Mouse (Mus musculus): ENCODE results near the gene Olfr93.
"Not testable (repeated sequence)": the region's sequence is repeated elsewhere in the genome, so short reads cannot be mapped to it uniquely, and the experiment has no call there.

The Olfr93 gene

DNA sequence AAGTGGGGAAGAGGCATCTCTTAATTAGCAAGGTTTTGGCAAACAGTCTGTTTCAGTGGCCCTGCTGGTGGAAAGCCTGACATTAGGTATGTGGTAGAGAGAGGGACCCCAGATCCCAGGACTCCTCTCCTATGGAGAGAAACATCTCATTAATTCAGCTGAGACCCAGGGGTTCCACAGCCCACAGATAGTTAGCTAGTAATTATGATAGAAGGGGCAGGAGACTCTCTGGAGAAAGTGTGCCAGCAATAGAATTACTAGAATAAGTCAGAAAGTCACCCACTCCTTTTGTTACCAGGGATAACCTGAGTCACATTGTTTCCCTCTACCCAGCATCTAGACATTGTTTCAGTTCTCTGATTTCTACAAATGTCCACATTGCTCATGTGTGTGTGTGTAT lies at the start of gene Olfr93:
Olfr93 (minus strand) TSS at position 101 of the 400 bp plus-strand sequence.
- no peak for DNase-seq (ENCODE audit: low spot score)

DNA sequence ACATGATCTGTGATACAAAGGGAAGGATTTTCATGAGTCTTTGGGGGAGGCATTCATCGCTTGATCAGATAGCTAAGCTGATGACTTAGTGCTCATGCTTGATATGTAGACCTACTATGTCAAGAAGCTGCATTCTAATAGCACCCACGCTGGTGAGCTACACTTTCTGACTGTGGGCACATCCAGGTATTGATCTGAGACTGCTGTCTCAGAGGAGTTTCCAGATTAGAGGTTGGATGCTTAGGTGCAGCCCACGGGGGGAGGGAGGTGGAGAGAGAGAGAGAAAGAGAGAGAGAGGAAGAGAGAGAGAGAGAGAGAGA lies 42.6 kb upstream of the Olfr93 start:
- DNase-seq (ENCODE audit: low spot score) = no peak

DNA sequence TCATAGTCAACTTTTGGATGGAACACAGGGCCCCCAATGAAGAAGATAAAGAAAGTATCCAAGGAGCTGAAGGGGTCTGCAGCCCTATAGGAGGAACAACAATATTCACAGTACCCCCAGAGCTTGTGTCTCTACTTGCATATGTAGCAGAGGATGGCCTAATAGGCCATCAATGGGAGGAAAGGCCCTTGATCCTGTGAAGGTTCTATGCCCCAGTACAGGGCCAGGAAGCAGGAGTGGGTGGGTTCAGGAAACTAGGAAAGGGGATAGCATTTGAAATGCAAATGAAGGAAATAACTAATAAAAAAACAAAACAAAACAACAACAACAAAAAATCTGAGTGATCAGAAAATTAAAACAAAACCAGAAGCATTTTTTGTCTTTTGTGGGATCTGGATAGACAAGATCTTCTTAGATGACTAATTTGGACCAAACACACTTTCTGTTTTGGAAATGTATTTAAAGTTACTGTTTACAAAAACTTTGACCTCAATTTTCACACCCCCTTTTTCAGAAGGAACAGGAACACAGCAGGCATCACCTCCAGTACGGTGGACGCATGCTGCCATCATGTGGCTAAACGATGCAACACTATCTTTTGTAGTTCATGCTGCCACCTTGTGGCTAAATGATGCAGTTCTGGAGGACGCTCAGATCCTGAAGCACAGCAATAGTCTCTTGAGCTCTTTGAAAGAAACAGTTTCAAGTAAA lies 42.1 kb upstream of the Olfr93 start:
- peak; percentile 25 for DNase-seq (ENCODE audit: low spot score)

DNA sequence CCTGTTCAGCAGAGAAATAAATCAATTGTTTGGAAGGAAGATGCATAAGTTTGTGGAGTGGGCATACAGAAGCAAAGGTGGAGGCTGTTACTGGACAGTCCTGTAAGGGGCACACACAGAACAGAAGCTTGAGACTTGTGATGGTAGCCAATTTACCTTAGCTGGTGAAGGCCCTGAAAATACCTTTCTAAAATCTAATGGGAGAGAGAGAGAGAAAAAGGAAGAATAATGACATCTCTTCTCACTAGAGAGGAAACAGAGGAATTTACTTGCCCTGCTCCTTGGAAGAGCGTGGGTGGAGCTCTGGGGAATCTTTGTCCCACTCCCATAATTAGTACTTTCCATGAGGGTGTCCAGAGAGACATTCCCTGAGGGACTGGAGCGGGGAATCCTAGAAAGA lies 39.6 kb upstream of the Olfr93 start, which contains the start of gene Olfr94:
Olfr94 (minus strand) TSS at position 101 of the 400 bp plus-strand sequence.
- DNase-seq (ENCODE audit: low spot score) = no peak

DNA sequence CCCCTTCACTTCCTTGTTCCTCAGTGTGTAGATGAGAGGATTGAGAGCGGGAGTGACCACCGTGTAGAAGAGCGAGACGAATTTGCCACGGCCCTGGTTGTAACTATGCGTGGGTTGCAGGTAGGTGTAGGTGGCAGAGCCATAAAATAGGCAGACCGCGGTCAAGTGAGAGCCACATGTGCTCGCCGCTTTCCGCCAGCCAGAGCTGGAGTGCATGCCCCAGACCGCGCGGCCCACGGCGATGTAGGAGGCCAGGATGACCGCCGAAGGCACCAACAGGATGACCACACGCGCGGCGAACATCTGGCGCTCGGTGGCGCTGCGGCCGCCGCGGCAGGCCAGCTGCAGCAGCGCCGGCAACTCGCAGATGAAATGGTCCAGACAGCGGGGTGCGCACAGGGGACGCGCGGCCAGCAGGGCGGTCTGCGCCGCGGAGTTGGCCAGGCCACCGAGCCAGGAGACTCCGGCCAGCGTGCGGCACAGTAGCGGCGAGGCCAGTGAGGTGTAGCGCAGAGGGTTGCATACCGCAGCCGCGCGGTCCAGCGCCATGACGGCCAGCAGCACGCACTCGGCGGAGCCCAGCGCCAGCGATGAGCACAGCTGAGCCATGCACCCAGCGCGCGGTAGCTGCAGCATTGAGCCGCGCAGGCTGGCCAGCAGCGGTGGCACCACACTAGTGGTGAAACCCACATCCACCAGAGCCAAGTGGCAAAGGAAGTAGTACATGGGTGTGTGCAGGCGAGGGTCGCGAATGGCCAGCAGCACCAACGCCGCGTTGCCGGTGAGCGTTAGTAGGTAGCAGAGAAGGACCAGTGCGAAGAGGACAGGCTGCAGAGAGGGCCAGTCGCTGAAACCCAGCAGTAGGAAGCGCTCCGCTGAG lies 35.8 kb upstream of the Olfr93 start:
- no peak for DNase-seq (ENCODE audit: low spot score)

DNA sequence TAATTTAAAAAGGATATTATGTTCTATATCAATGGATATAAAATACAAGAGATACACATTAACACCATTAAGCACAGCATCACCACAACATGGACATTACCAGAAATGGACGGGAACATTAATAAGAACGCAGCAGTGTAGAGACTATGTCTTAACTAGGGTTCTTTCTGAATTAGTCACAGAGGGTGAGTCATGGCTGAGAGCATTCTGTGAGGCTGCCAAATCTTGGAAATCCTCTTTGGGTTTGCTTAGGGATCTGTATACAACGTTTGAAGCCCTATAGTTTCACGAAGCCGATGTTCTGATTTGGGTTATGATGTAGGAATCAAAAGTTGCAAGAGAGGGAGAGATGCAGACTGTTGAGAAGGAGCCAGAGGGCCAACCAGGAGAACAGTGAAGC lies 33.5 kb upstream of the Olfr93 start:
- no peak for DNase-seq (ENCODE audit: low spot score)

DNA sequence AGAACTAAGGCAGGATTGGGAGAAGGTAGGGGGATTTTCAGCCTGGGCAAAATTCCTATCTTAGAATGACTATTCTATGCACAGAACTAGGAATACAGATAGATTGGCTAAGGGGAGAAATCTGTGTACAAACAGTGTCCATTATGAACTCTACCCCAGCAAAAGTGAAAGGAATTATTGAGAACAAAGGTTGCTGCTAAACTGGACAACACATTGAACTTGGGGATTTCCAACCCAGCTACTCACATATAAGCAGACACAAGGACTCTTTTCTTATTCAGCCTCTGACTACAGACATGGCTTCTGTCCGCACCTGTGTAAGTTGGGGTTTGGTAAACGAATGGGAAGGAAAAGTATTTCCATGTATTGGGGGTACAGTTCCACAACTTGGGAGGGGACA lies 32.4 kb upstream of the Olfr93 start, which contains the start of gene Ubd:
Ubd (plus strand) TSS at position 237 of the 400 bp plus-strand sequence.
- DNase-seq (ENCODE audit: low spot score) = no peak

DNA sequence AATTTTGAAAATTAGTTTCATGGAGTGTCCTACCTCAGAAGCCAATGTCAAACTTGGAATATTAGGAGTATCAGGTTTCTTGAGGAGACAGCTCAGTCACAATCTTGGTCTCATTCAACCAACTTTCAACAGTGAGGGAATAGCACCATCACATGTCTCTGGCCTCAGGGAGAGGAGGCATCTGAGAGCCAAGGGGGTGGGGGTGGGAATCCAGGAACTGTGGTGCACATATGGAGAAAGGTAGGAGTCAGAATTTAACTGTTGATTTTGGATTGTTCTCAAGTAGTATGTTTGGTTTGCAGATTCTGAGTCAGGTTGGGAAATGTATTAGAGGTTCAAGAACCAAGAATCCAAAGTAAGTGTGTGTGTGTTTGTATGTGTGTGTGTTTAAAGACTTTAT lies 31.7 kb upstream of the Olfr93 start:
- no peak for DNase-seq (ENCODE audit: low spot score)

DNA sequence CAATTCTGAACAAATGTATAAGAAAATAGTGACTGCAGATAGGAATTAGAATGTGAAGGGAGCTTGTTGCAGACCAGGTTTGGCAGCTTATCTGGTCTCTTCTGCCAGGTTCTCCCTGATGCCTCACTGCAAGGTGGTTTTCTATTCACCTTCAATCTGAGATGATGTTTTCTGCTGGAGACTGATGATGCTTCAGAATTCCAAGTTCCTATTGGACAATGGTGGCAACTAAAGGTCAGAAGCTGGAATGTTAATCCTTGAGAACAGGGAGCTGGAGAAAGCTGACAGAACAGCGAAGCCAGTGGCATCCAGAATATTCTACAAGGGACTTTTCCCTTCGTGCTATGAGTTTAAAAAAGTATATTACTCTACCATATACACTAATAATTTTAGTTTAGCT lies 29.4 kb upstream of the Olfr93 start:
- DNase-seq (ENCODE audit: low spot score) = no peak

DNA sequence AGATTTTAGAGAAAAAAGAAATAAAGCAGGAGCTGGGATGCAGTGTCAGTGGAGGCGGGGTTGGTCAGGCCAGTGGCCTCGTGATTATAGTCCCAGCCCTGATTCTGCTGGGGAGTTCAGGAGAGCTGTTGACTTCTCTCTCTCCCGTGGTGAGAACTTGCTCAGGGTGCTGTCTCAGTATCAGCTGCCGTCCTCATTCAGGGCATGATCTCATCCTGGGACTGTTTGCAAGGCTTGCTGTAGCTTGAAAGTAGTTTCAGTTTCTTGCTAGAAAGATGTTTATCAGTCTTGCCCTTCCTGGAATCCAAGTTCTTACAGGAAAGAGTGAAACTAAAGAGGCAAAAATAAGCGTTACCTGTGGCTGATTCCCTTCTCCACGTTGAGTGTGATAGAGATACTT lies 24.2 kb upstream of the Olfr93 start:
- no peak for DNase-seq (ENCODE audit: low spot score)

DNA sequence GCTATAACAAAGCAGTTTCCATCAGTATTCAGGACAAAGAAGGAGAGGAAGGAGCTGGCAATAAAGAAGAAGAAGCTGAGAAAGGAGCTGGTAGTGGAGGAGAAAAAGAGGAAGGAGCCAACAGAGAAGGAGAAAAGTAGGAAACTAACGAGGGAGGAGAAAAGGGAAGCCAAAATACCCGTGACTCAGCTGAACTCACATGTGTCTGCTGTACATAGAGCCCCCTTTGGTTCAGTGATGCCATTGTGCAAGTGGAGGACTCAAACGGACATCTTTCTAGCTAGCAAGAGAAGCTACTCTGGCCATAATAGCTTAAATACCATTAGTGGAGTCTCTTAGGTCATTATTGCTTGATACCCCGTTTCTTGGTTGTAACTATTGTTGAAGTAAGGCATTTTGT lies 29.9 kb downstream of the Olfr93 start:
- not testable (repeated sequence) for DNase-seq (ENCODE audit: low spot score)

DNA sequence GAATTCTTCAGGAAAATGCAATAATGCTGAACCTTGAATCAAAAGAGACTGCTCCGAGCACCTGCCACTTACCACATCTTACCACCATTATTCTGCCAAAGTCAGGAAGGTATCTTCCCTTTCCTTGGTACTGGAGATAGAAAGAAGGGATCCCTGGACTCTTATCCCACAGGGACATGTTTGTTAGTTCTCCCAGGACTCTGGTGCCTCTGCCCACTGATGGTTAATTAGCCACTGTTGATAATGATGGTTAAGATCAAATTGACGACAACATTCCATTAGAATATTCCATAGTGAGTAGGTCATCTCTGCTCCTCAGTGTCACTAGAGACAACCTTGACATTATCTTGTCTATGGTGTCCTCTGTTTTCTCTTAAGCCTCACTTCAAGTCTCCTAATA lies 41.3 kb downstream of the Olfr93 start, which contains the start of gene Olfr92:
Olfr92 (minus strand) TSS at position 101 of the 400 bp plus-strand sequence.
- no peak for DNase-seq (ENCODE audit: low spot score)

DNA sequence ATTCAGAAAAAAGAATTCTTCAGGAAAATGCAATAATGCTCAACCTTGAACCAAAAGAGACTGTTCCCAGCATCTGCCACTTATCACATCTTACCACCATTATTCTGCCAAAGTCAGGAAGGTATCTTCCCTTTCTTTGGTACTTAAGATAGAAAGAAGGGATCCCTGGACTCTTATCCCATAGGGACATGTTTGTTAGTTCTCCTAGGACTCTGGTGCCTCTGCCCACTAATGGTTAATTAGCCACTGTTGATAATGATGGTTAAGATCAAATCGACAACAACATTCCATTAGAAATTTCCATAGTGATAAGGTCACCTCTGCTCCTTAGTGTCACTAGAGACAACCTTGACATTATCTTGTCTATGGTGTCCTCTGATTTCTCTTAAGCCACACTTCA lies 63.1 kb downstream of the Olfr93 start, which contains the start of gene Olfr91:
Olfr91 (minus strand) TSS at position 101 of the 400 bp plus-strand sequence.
- no peak for DNase-seq (ENCODE audit: low spot score)

DNA sequence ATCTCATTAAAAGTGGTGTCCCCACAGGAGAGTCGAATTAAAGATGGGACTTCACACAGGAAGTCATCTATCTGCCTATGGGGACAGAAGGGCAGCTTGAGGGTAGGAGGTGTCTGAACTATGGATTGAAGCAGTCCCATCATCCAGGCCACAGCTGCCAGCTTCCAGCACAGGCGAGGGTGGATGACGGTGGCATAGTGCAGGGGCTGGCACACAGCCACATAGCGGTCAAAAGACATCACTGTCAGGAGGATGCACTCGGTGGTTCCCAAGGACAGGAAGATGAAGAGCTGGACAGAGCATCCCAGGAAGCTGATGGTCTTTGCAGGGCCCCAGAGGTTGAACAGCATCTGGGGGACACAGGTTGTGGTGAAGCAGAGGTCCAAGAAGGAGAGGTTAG lies 68.0 kb downstream of the Olfr93 start:
- DNase-seq (ENCODE audit: low spot score) = no peak

DNA sequence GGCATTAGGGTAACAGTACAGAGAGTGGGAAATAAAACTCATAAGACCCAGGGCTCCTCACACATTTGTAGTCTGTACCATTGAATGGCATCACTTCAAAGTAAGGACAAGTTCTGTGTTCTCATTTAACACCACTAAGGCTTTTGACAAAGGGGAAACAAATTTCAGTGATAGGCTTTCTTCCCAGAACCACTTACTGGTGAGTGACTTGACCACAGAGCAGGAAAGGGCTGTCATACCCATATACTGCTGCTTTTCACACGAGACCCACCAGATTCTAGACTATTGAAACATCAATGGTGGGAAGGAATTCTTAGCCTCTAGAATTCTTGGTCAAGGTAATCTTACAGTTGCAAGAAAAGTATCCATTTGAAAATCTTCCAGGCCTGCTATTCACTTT lies 69.1 kb downstream of the Olfr93 start:
- DNase-seq (ENCODE audit: low spot score) = no peak
